Comparison of ENCODE assay signal across 8 mouse cellular contexts in genomic region chr15:84445812-84446716, GRCm38 (mm10). TPM values are rescaled to one million over a fixed set of nuclear protein-coding genes. Genes with fewer than 3 reads are reported as not detected.
A peak's percentile ranks its signal among the peaks of the same experiment; 100 is the strongest.
DNase-seq lines count a peak whose midpoint lies in the region; ATAC-seq and TF ChIP-seq lines count a peak whose summit lies in the region.

No protein-coding gene starts in this region.

- peaks cover 19% of the 10 kb centered on the region for H3K27me3 ChIP-seq in lung, postnatal 0 days (replicated peaks; ENCODE audit: insufficient read depth, low read length)
- H3K27me3 ChIP-seq in intestine, embryonic 16.5 days (replicated peaks; ENCODE audit: control insufficient read depth, insufficient read depth, low read length) = peaks cover 40% of the 10 kb centered on the region
- no peaks in the 10 kb centered on the region for H3K27me3 ChIP-seq in midbrain, postnatal 0 days (ENCODE audit: insufficient read depth, low read length)

- 3% methylated on average over 44 of the region's 99 CpGs for WGBS in lung, postnatal 0 days
- WGBS in intestine, embryonic 16.5 days = 2% methylated on average over 85 of the region's 99 CpGs
- WGBS in midbrain, postnatal 0 days = under 1% methylated on average over 62 of the region's 99 CpGs

- no peaks in the 10 kb centered on the region for H3K4me1 ChIP-seq in lung, postnatal 0 days (ENCODE audit: insufficient read depth, low read depth, low read length)
- peaks cover 11% of the 10 kb centered on the region for H3K4me1 ChIP-seq in intestine, embryonic 16.5 days (ENCODE audit: control insufficient read depth, insufficient read depth, low read length)
- H3K4me1 ChIP-seq in midbrain, postnatal 0 days (ENCODE audit: insufficient read depth, low read length) = peaks cover 23% of the 10 kb centered on the region; the same call in 1 of the 2 replicates

- H3K9ac ChIP-seq in lung, postnatal 0 days (replicated peaks; ENCODE audit: low read depth) = no peak overlapping the region
- peak overlapping the region; percentile 59 for H3K9ac ChIP-seq in intestine, embryonic 16.5 days (ENCODE audit: low read depth, low read length)
- peak overlapping the region; percentile 81 for H3K9ac ChIP-seq in midbrain, postnatal 0 days (replicated peaks; ENCODE audit: low read length, poor library complexity, severe bottlenecking)

- H3K36me3 ChIP-seq in lung, postnatal 0 days (ENCODE audit: insufficient read depth, low read length) = no peaks in the 10 kb centered on the region
- no peaks in the 10 kb centered on the region for H3K36me3 ChIP-seq in intestine, embryonic 16.5 days (ENCODE audit: control insufficient read depth, insufficient read depth, low read length)
- H3K36me3 ChIP-seq in midbrain, postnatal 0 days (ENCODE audit: insufficient read depth, low read length) = no peaks in the 10 kb centered on the region

- H3K4me2 ChIP-seq in lung, postnatal 0 days (replicated peaks; ENCODE audit: low read depth, low read length) = peak overlapping the region; percentile 57
- peak overlapping the region; percentile 91 for H3K4me2 ChIP-seq in intestine, embryonic 16.5 days (ENCODE audit: low read depth, low read length)
- peak overlapping the region; percentile 81 for H3K4me2 ChIP-seq in midbrain, postnatal 0 days (ENCODE audit: low read depth, low read length, poor library complexity, severe bottlenecking)

- peak overlapping the region; percentile 34 for H3K4me3 ChIP-seq in lung, postnatal 0 days (ENCODE audit: low read depth, low read length)
- H3K4me3 ChIP-seq in intestine, embryonic 16.5 days (ENCODE audit: low read length) = peak overlapping the region; percentile 51
- peak overlapping the region; percentile 63 for H3K4me3 ChIP-seq in midbrain, postnatal 0 days (ENCODE audit: low read depth, low read length)

- H3K9me3 ChIP-seq in lung, postnatal 0 days (ENCODE audit: low read length) = no peaks in the 10 kb centered on the region
- no peaks in the 10 kb centered on the region for H3K9me3 ChIP-seq in intestine, embryonic 16.5 days (ENCODE audit: control insufficient read depth, low read length)
- no peaks in the 10 kb centered on the region for H3K9me3 ChIP-seq in midbrain, postnatal 0 days (ENCODE audit: low read length)

- H3K27ac ChIP-seq in lung, postnatal 0 days (ENCODE audit: low read length) = no peak overlapping the region
- H3K27ac ChIP-seq in intestine, embryonic 16.5 days (ENCODE audit: low read length) = no peak overlapping the region
- peak overlapping the region; percentile 59 for H3K27ac ChIP-seq in midbrain, postnatal 0 days (ENCODE audit: low read depth, low read length)

- no peak for ATAC-seq in lung, postnatal 0 days
- ATAC-seq in intestine, embryonic 16.5 days = no peak
- ATAC-seq in midbrain, postnatal 0 days (ENCODE audit: low FRiP score) = peak; percentile 39; the same call in 1 of the 2 replicates

- TF ChIP-seq CTCF in lung, postnatal 0 days (IDR thresholded peaks at IDR 0.05) = no peak
- peak; percentile 43 for TF ChIP-seq CTCF in midbrain, postnatal 0 days (IDR thresholded peaks at IDR 0.05)

- DNase-seq in adrenal gland, postnatal 36 days = peak; percentile 15 to 29
- no peak for DNase-seq in adrenal gland, postnatal 4 days (ENCODE audit: low spot score in 2 of 2)
- no peak for DNase-seq in lung, postnatal 0 days (ENCODE audit: low spot score)
- no peak for DNase-seq in lung, postnatal 36 days
- peak; percentile 45 for DNase-seq in midbrain, postnatal 0 days (ENCODE audit: low spot score)
- no peak for DNase-seq in spleen, postnatal 36 days (ENCODE audit: low spot score in 2 of 2)
- DNase-seq in thymus, adult 18-20 months = no peak

- TF ChIP-seq EP300 in lung, postnatal 0 days (IDR thresholded peaks at IDR 0.05) = no peak

RNA-seq across cellular contexts. Expression of gene Shisal1, which starts 0.8 kb away (rescaled TPM):
- total RNA-seq in adrenal gland, postnatal 36 days (2021) = 1 to 10 TPM in 1 of 2 experiments, under 1 TPM in 1; 0.63 to 1.1 TPM
- total RNA-seq in adrenal gland, postnatal 4 days (2021) = 1 to 10 TPM; 3.6 to 5.3 TPM
- 0.06 and 0.08 TPM in 2 replicates for polyA plus RNA-seq in lung, postnatal 0 days (2015; fragmentation: Nextera tagmentation; extraction: Ambion mirVana)
- 0.77 and 0.93 TPM in 2 replicates for polyA plus RNA-seq in intestine, embryonic 16.5 days (2015; fragmentation: Nextera tagmentation; extraction: Ambion mirVana)
- 50.0 and 73.5 TPM in 2 replicates for total RNA-seq in midbrain, postnatal 0 days (2014; rRNA removed)
- polyA plus RNA-seq in midbrain, postnatal 0 days (2015; fragmentation: Nextera tagmentation; extraction: Ambion mirVana) = 18.1 and 20.4 TPM in 2 replicates

Comparison
In these comparisons a context has a peak if more than half of its experiments do, and no peak if none do; other contexts are left out.
1. DNase-seq: peak in adrenal gland, postnatal 36 days (2 of 2) and midbrain, postnatal 0 days (single experiment); none in adrenal gland, postnatal 4 days (0 of 2), lung, postnatal 0 days (single experiment), lung, postnatal 36 days (single experiment), spleen, postnatal 36 days (0 of 2) and thymus, adult 18-20 months (0 of 2).
2. Peak in every context shown above with its lines, with median percentiles within 50 percentile points of each other: H3K4me2 ChIP-seq and H3K4me3 ChIP-seq.